Mouse (Mus musculus) cerebellum, postnatal 4 days (tissue): ENCODE data around the gene Scarf2.

Source experiments
- DNase-seq, 2 experiments: peaks; one replicate each; pipeline ENCODE4 v3.0.0; 2022; ENCODE audit warnings: low spot score in 2 of 2, mixed read lengths in 1 of 2

Scarf2 gene

GRCm38 (mm10) chr16:17830385-17831178 lies 33.5 kb downstream of the Scarf2 start:
- no peak for DNase-seq

GRCm38 (mm10) chr16:17831781-17832180 lies 34.7 kb downstream of the Scarf2 start:
- no peak for DNase-seq

- DNase-seq, result no peak
These were observed 35.7 kb downstream of the Scarf2 start, which contains the start of gene B830017H08Rik for GRCm38 (mm10) chr16:17832821-17833220. TSS of gene B830017H08Rik (plus strand) at chr16:17833121.

- peak in 1 of 2 experiments; percentile 42 for DNase-seq
These were observed 36.2 kb downstream of the Scarf2 start for GRCm38 (mm10) chr16:17833321-17833680.

GRCm38 (mm10) chr16:17833681-17834399 lies 36.8 kb downstream of the Scarf2 start:
- peak in 1 of 2 experiments; percentile 41 for DNase-seq

- DNase-seq, result no peak
These were observed 37.5 kb downstream of the Scarf2 start for GRCm38 (mm10) chr16:17834543-17834942.

GRCm38 (mm10) chr16:17835481-17835880 lies 38.4 kb downstream of the Scarf2 start:
- no peak for DNase-seq

GRCm38 (mm10) chr16:17838051-17838450 lies 41.0 kb downstream of the Scarf2 start, which contains the start of gene Car15:
TSS of gene Car15 (minus strand) at chr16:17838364.
- DNase-seq, result no peak

- DNase-seq, result no peak
These were observed 42.9 kb downstream of the Scarf2 start for GRCm38 (mm10) chr16:17839976-17840375.

GRCm38 (mm10) chr16:17842437-17842836 lies 45.4 kb downstream of the Scarf2 start:
- no peak for DNase-seq

GRCm38 (mm10) chr16:17843701-17844365 lies 46.8 kb downstream of the Scarf2 start:
- DNase-seq, result no peak

GRCm38 (mm10) chr16:17848431-17848830 lies 51.3 kb downstream of the Scarf2 start:
- no peak for DNase-seq

- DNase-seq, result peak in 1 of 2 experiments; percentile 59
These were observed 51.8 kb downstream of the Scarf2 start for GRCm38 (mm10) chr16:17848928-17849327.

GRCm38 (mm10) chr16:17849486-17849885 lies 52.4 kb downstream of the Scarf2 start:
- no peak for DNase-seq

- no peak for DNase-seq
These were observed 54.2 kb downstream of the Scarf2 start for GRCm38 (mm10) chr16:17851331-17851730.

- DNase-seq, result peak in 1 of 2 experiments; percentile 49
These were observed 54.8 kb downstream of the Scarf2 start for GRCm38 (mm10) chr16:17851860-17852259.

GRCm38 (mm10) chr16:17853263-17853662 lies 56.2 kb downstream of the Scarf2 start:
- DNase-seq, result no peak

GRCm38 (mm10) chr16:17857157-17857556 lies 60.1 kb downstream of the Scarf2 start:
- no peak for DNase-seq
